Mouse (Mus musculus) lung, embryonic 14.5 days (tissue): ENCODE data around the gene Nr1d1. TPM values are rescaled to one million over a fixed set of nuclear protein-coding genes. Genes with fewer than 3 reads are reported as not detected.
A peak's percentile ranks its signal among the peaks of the same experiment; 100 is the strongest.

Source experiments
- ATAC-seq: fragments of 200-750 bp; cut with Nextera tagmentation; 2 replicates; pipeline ENCODE4 v1.8.0; 2017; ENCODE audit warnings: mild to moderate bottlenecking, moderate TSS enrichment, moderate library complexity; ENCODE audit not compliant: insufficient read depth
- DNase-seq: peaks from one replicate; pipeline ENCODE4 v3.0.0-alpha.2; 2015
- H3K27ac ChIP-seq: fragments of 300-500 bp; sonication (generic); 2 replicates; pipeline ENCODE4 v1.5.1; 2014; ENCODE audit warnings: low read depth, mild to moderate bottlenecking, moderate library complexity
- H3K27me3 ChIP-seq: fragments of 300-500 bp; sonication (generic); 2 replicates; pipeline ENCODE4 v1.6.1; 2014; ENCODE audit warnings: low read length, control low read depth; ENCODE audit not compliant: insufficient read depth
- H3K36me3 ChIP-seq: fragments of 300-500 bp; sonication (generic); 2 replicates; pipeline ENCODE4 v1.6.1; 2014; ENCODE audit warnings: control low read depth; ENCODE audit not compliant: insufficient read depth
- H3K4me1 ChIP-seq: fragments of 300-500 bp; sonication (generic); 2 replicates; pipeline ENCODE4 v1.6.1; 2014; ENCODE audit warnings: antibody characterized with exemption, control low read depth; ENCODE audit not compliant: insufficient read depth
- H3K4me2 ChIP-seq: fragments of 300-500 bp; sonication (generic); 2 replicates; pipeline ENCODE4 v1.6.1; 2014; ENCODE audit warnings: mild to moderate bottlenecking
- H3K4me3 ChIP-seq: fragments of 300-500 bp; sonication (generic); 2 replicates; pipeline ENCODE4 v1.5.1; 2014; ENCODE audit warnings: low read depth, low read length
- H3K9ac ChIP-seq: fragments of 300-500 bp; sonication (generic); 2 replicates; pipeline ENCODE4 v1.6.1; 2014
- H3K9me3 ChIP-seq: fragments of 300-500 bp; sonication (generic); 2 replicates; pipeline ENCODE4 v1.6.1; 2016; ENCODE audit warnings: low read depth, low read length, control low read depth
- CTCF ChIP-seq: IDR thresholded peaks from 2 replicates; pipeline ENCODE4 v1.5.1; 2016; ENCODE audit warnings: antibody characterized with exemption, low read depth
- WGBS: fragments of 180-500 bp; shearing (Covaris S2); extraction: QIAGEN DNeasy Blood & Tissue Kit; methylation state at CpG from one replicate; pipeline ENCODE4 v1.1.7; 2014; 5-methylcytosine and 5-hydroxymethylcytosine counted together
- polyA plus RNA-seq: library from polyadenylated mRNA; unstranded; fragments of >200 nt; fragmentation: Nextera tagmentation; extraction: Ambion mirVana; gene quantifications from 2 replicates; pipeline ENCODE4 v1.2.1, GENCODE M21; 2014

The Nr1d1 gene
- polyA plus RNA-seq, 1 experiment from 2014 or later, result 1.4 TPM

- peak overlapping the region; percentile 82 for H3K27ac ChIP-seq
- peak; percentile 72 for TF ChIP-seq CTCF
- H3K4me1 ChIP-seq, result peaks cover 25% of the 10 kb centered on the region
- H3K4me3 ChIP-seq, result no peak overlapping the region
- peaks cover 37% of the 10 kb centered on the region for H3K36me3 ChIP-seq
- ATAC-seq (peak; percentile 81), DNase-seq (peak; percentile 93)
- H3K9me3 ChIP-seq, result no peaks in the 10 kb centered on the region
- H3K27me3 ChIP-seq, result no peaks in the 10 kb centered on the region
- H3K9ac ChIP-seq, result no peak overlapping the region; the same call in 1 of the 2 replicates
- 31% methylated on average over 24 of the region's 24 CpGs for WGBS
- H3K4me2 ChIP-seq, result peak overlapping the region; percentile 21
Observed at GRCm38 (mm10) chr11:98721458-98722226, 53.5 kb downstream of the Nr1d1 start.

DNA sequence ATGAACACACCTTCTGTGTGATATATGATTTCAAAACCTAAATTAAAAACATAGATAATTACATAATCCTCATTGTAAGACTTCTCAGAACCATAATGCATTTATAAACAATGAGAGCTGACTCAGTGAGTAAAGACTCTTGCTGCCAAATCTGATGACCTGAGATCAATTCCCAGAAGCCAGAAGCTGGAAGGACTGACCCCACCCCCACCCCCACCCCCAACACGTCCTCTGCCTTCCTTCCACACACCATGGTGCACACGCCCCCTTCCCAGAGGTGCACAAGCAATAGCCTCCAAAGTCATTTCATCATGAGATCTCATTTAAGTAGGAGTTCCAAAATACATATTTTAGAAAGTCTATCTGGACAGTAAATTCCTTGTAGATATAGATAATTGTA is 54.4 kb downstream of the Nr1d1 start:
- Histone ChIP-seq H3K9ac (no peak overlapping the region), H3K4me2 (no peak overlapping the region), H3K4me1 (peaks cover 25% of the 10 kb centered on the region), H3K36me3 (peaks cover 39% of the 10 kb centered on the region), H3K9me3 (no peaks in the 10 kb centered on the region), H3K27ac (peak overlapping the region; percentile 82; the same call in 1 of the 2 replicates), H3K4me3 (no peak overlapping the region), H3K27me3 (no peaks in the 10 kb centered on the region)
- DNase-seq (no peak), ATAC-seq (no peak)
- TF ChIP-seq CTCF, result no peak
- WGBS, result 43% methylated on average over 2 of the region's 2 CpGs

Other genes starting within 250 kb of the Nr1d1 start
- gene Ikzf3, start 229.3 kb downstream of the Nr1d1 start, polyA plus RNA-seq, result 0.14 and 0.32 TPM in 2 replicates
- gene Zpbp2, start 224.2 kb downstream of the Nr1d1 start, polyA plus RNA-seq, result 0.57 TPM in 1 of 2 replicates, not detected in the other
- gene Ormdl3, start 188.0 kb downstream of the Nr1d1 start, polyA plus RNA-seq, result 6.6 and 6.9 TPM in 2 replicates
- not detected in 2 replicates for gene Lrrc3c, start 177.0 kb downstream of the Nr1d1 start, polyA plus RNA-seq
- gene Gm12355, start 149.7 kb downstream of the Nr1d1 start, polyA plus RNA-seq, result 1.2 and 1.4 TPM in 2 replicates
- gene Gsdma3, start 149.0 kb downstream of the Nr1d1 start, polyA plus RNA-seq, result not detected in 2 replicates
- gene Gsdma2, start 128.6 kb downstream of the Nr1d1 start, polyA plus RNA-seq, result not detected in 2 replicates
- not detected in 2 replicates for gene Gsdma, start 111.0 kb downstream of the Nr1d1 start, polyA plus RNA-seq
- 152 and 169 TPM in 2 replicates for gene Psmd3, start 92.8 kb downstream of the Nr1d1 start, polyA plus RNA-seq
- not detected in 2 replicates for gene Csf3, start 74.1 kb downstream of the Nr1d1 start, polyA plus RNA-seq
- 53.0 and 53.5 TPM in 2 replicates for gene Med24, start 45.9 kb downstream of the Nr1d1 start, polyA plus RNA-seq
- gene Thra, start 34.7 kb downstream of the Nr1d1 start, polyA plus RNA-seq, result 46.8 and 47.1 TPM in 2 replicates
- 16.2 and 16.3 TPM in 2 replicates for gene Msl1, start 20.2 kb upstream of the Nr1d1 start, polyA plus RNA-seq
- 41.0 and 42.8 TPM in 2 replicates for gene Casc3, start 29.6 kb upstream of the Nr1d1 start, polyA plus RNA-seq
- 1.5 and 2.1 TPM in 2 replicates for gene Rapgefl1, start 61.5 kb upstream of the Nr1d1 start, polyA plus RNA-seq
- gene Wipf2, start 88.3 kb upstream of the Nr1d1 start, polyA plus RNA-seq, result 4.7 and 5.7 TPM in 2 replicates
- gene Cdc6, start 132.5 kb upstream of the Nr1d1 start, polyA plus RNA-seq, result 47.0 and 48.1 TPM in 2 replicates
- 43.2 and 45.3 TPM in 2 replicates for gene Rara, start 152.5 kb upstream of the Nr1d1 start, polyA plus RNA-seq
- 0.31 TPM in 1 of 2 replicates, not detected in the other for gene Gjd3, start 207.7 kb upstream of the Nr1d1 start, polyA plus RNA-seq
- 349 and 364 TPM in 2 replicates for gene Top2a, start 248.9 kb upstream of the Nr1d1 start, polyA plus RNA-seq